ENCODE assay signal across 21 mouse cellular contexts in genomic region chr10:62198891-62199290, GRCm38 (mm10). TPM values are rescaled to one million over a fixed set of nuclear protein-coding genes. Genes with fewer than 3 reads are reported as not detected.
"Had no signal": no experiment of that assay in that cellular context is flagged by ENCODE, and none has a peak within 500 bp of the region (broad histone marks: within the 10 kb centered on the region; RNA-seq: fewer than 3 reads in every experiment).

No protein-coding gene starts in this region.

- H3K27ac ChIP-seq: midbrain, embryonic 10.5 days; midbrain, embryonic 12.5 days; neural tube, embryonic 13.5 days; neural tube, embryonic 15.5 days had no signal

- H3K4me3 ChIP-seq: midbrain, embryonic 10.5 days; midbrain, embryonic 12.5 days; myocyte; neural tube, embryonic 13.5 days; neural tube, embryonic 15.5 days had no signal

- ATAC-seq: midbrain, embryonic 16.5 days had no signal

- H3K4me2 ChIP-seq: lung, embryonic 14.5 days; midbrain, embryonic 12.5 days; neural tube, embryonic 13.5 days; neural tube, embryonic 15.5 days had no signal

- DNase-seq: lung, embryonic 14.5 days; lung, postnatal 10 days; lung, postnatal 4 days; midbrain, embryonic 14.5 days; retina, postnatal 1 day; right cerebral cortex, adult 18-20 months; right cerebral cortex, postnatal 25 days; right cerebral cortex, postnatal 4 days; spleen, adult 18-20 months; thymus, adult 2 months; thymus, postnatal 25 days; thymus, postnatal 4 days had no signal

- H3K27me3 ChIP-seq: midbrain, embryonic 12.5 days; neural tube, embryonic 13.5 days; neural tube, embryonic 15.5 days had no signal

- H3K9ac ChIP-seq: lung, embryonic 14.5 days; midbrain, embryonic 12.5 days; neural tube, embryonic 13.5 days; neural tube, embryonic 15.5 days had no signal

- H3K9me3 ChIP-seq: midbrain, embryonic 10.5 days; midbrain, embryonic 12.5 days; neural tube, embryonic 13.5 days; neural tube, embryonic 15.5 days had no signal

- H3K36me3 ChIP-seq: midbrain, embryonic 10.5 days; midbrain, embryonic 12.5 days; neural tube, embryonic 13.5 days; neural tube, embryonic 15.5 days had no signal

RNA-seq across cellular contexts. Expression of gene Tacr2, which starts 53.3 kb away (rescaled TPM):
- total RNA-seq: megakaryocyte, adult 5-6 weeks; megakaryocyte-erythroid progenitor cell, adult 5-6 weeks had no signal
- polyA plus RNA-seq: midbrain, embryonic 10.5 days; midbrain, embryonic 12.5 days; midbrain, embryonic 14.5 days; midbrain, embryonic 16.5 days; neural tube, embryonic 11.5 days had no signal

RNA-seq across cellular contexts. Expression of gene Fam241b, which starts 55.2 kb away (rescaled TPM):
- total RNA-seq: megakaryocyte, adult 5-6 weeks had no signal
